Mouse (Mus musculus): ENCODE measurements at regions not wholly inside any gene's neighbourhood (a gene's known extent, or its start where the extent isn't known, plus 50 kb on each side); places are given as distances from the start of the nearest gene placed in this dataset.
"Not testable (repeated sequence)": the region's sequence is repeated elsewhere in the genome, so short reads cannot be mapped to it uniquely, and the experiment has no call there.

GRCm38 (mm10) chr15:96031085-96031780 is 240.6 kb downstream of the Ano6 start:
- DNase-seq (ENCODE audit: low read depth), result no peak

GRCm38 (mm10) chr15:96035273-96035672 is 244.6 kb downstream of the Ano6 start:
- DNase-seq (ENCODE audit: low read depth), result no peak

- no peak for DNase-seq (ENCODE audit: low read depth)
These were observed 241.8 kb upstream of the Arid2 start for GRCm38 (mm10) chr15:96045561-96045960.

- no peak for DNase-seq (ENCODE audit: low read depth)
These were observed 240.7 kb upstream of the Arid2 start for GRCm38 (mm10) chr15:96046651-96047050.

GRCm38 (mm10) chr15:96050416-96050815 is 236.9 kb upstream of the Arid2 start:
- no peak for DNase-seq (ENCODE audit: low read depth)

- no peak for DNase-seq (ENCODE audit: low read depth)
These were observed 234.7 kb upstream of the Arid2 start for GRCm38 (mm10) chr15:96052586-96052985.

- no peak for DNase-seq (ENCODE audit: low read depth)
These were observed 232.0 kb upstream of the Arid2 start for GRCm38 (mm10) chr15:96055361-96055760.

- DNase-seq (ENCODE audit: low read depth), result no peak
These were observed 231.4 kb upstream of the Arid2 start for GRCm38 (mm10) chr15:96055796-96056473.

- DNase-seq (ENCODE audit: low read depth), result no peak
These were observed 227.7 kb upstream of the Arid2 start for GRCm38 (mm10) chr15:96059623-96060022.

GRCm38 (mm10) chr15:96064499-96065217 is 222.7 kb upstream of the Arid2 start:
- DNase-seq (ENCODE audit: low read depth), result no peak

- DNase-seq (ENCODE audit: low read depth), result no peak
These were observed 211.7 kb upstream of the Arid2 start for GRCm38 (mm10) chr15:96075615-96076014.

GRCm38 (mm10) chr15:96077756-96078155 is 209.6 kb upstream of the Arid2 start:
- DNase-seq (ENCODE audit: low read depth), result no peak

GRCm38 (mm10) chr15:96078580-96078979 is 208.7 kb upstream of the Arid2 start:
- no peak for DNase-seq (ENCODE audit: low read depth)

- no peak for DNase-seq (ENCODE audit: low read depth)
These were observed 197.6 kb upstream of the Arid2 start for GRCm38 (mm10) chr15:96089676-96090075.

- no peak for DNase-seq (ENCODE audit: low read depth)
These were observed 190.9 kb upstream of the Arid2 start for GRCm38 (mm10) chr15:96096438-96096837.

GRCm38 (mm10) chr15:96098821-96099220 is 188.5 kb upstream of the Arid2 start:
- no peak for DNase-seq (ENCODE audit: low read depth)

- DNase-seq (ENCODE audit: low read depth), result not testable (repeated sequence)
These were observed 187.3 kb upstream of the Arid2 start for GRCm38 (mm10) chr15:96099844-96100640.

GRCm38 (mm10) chr15:96103737-96104136 is 183.6 kb upstream of the Arid2 start:
- no peak for DNase-seq (ENCODE audit: low read depth)

- DNase-seq (ENCODE audit: low read depth), result no peak
These were observed 179.8 kb upstream of the Arid2 start for GRCm38 (mm10) chr15:96107503-96107902.

GRCm38 (mm10) chr15:96113091-96113490 is 174.2 kb upstream of the Arid2 start:
- DNase-seq (ENCODE audit: low read depth), result no peak

- DNase-seq (ENCODE audit: low read depth), result no peak
These were observed 172.7 kb upstream of the Arid2 start for GRCm38 (mm10) chr15:96114616-96115015.

- no peak for DNase-seq (ENCODE audit: low read depth)
These were observed 172.1 kb upstream of the Arid2 start for GRCm38 (mm10) chr15:96115196-96115595.
